Mouse (Mus musculus): Measurements from ENCODE around the gene Kap.
"Not testable (repeated sequence)": the region's sequence is repeated elsewhere in the genome, so short reads cannot be mapped to it uniquely, and the experiment has no call there.

Gene Kap

DNA sequence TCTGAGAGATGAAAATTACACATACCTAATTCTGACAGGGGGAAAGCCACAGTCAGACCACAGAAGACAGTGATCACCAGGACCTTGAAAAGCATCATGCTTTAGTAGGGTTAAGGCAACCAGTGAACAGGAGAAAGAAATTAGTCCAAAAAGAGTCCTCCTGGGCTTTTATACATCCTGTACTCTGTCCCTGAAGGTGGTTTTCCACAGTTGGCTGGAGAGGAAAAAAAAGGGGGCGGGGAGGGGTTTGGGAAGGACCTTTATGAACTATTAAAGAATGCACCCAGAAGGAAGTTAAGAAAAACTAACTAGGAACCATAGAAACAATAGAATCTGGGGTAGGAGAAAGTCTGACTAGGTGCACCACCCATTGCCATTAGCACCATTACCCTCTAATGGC is at the start of gene Kap:
Gene Kap (minus strand): TSS at position 237 of the 400 bp plus-strand sequence.
- DNase-seq = peak; percentile 34

DNA sequence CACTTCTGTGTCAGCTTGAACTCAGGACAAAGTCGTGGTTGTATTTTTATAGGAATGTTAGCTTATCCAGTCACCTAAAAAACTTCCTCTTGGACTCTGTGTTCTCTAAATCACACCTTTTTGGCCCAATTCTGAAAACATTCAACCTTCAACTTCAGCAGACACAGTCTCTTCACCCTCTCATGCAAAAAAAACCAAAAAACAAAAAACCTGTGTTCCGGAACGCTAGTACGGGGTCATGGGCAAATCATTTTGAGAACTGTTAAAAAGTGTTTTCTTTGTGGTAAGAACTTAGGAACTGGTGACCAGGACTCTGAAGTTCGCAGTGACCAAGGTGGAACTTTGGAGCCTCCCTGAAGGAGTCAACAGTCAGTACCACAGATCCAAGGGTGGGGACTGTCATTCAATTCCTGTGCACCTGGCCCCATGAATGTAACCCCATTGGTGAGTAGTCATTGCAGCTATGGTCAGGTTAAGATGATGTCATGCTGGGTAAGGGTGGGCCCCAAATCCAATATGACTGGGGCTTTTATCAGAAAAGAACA is 32.4 kb upstream of the Kap start:
- DNase-seq = no peak

DNA sequence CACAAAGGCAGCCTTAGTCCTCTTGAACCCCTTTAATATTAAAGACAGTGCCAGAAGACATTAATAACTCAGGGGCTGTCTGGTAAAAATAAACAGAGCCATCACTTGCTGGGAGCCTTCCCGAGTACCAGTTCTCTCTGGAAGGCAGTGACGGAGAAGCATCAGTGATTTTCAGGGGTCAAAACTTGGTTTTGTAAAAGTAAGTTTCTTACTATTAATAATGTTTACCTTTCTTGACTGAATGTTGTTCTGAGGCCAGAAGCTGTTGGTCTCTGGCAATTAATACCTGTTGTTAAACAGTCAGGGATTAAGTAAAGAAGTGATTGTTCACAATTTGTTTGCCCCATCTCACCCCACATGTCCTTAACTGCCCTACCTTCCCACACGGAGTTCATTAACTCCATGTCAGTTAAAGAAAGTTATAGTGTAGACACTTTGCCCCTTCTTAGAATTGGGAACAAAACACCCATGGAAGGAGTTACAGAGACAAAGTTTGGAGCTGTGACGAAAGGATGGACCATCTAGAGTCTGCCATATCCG is 30.0 kb upstream of the Kap start:
- no peak for DNase-seq

GRCm38 (mm10) chr6:133875906-133876462 is 22.4 kb upstream of the Kap start:
- DNase-seq = peak; percentile 57

GRCm38 (mm10) chr6:133872667-133873066 is 19.1 kb upstream of the Kap start:
- DNase-seq = peak; percentile 45

DNA sequence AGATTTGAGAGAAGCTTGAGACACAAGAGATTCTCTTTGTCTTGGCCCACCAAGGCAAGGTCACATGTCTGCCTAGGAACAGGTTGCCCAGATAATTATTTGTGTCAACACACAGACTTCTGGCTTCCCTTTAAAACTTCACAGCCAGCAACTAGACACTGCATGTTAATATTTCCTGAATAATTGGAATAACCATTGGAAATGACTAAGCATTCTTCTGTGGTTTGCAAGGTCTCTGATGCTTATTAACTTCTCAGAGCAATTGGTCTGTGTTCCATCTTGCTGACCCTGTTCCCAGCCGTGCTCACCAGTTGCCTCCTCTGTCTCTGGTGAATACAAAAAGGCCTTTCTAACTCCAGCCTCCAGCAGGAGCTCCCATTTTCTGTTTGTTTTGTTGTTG is 17.6 kb upstream of the Kap start:
- no peak for DNase-seq

- no peak for DNase-seq
Observed at GRCm38 (mm10) chr6:133868381-133868780, 14.8 kb upstream of the Kap start.

- peak; percentile 27 for DNase-seq
Observed at GRCm38 (mm10) chr6:133855871-133856270, 2.3 kb upstream of the Kap start.

DNA sequence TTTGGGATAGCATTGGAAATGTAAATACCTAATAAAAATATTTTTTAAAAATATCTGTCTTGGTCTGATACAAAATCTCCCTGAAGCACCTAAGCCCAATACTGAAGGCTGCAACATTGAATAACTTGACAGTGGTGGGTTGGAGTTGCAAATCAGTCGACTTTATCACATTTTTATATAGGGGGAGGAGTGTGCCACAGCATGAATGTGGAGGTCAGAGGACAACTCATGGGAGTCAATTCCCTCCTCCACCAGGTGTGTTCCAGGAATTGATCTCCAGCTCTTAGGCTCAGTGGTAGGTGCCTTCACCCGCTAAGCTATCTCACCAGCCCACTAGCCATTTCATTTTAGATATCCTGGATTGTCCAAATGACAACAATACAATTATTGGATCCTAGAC is 4.2 kb downstream of the Kap start:
- DNase-seq = peak; percentile 8

GRCm38 (mm10) chr6:133848861-133849260 is 4.7 kb downstream of the Kap start:
- DNase-seq = peak; percentile 11

GRCm38 (mm10) chr6:133838296-133838995 is 15.1 kb downstream of the Kap start:
- not testable (repeated sequence) for DNase-seq

DNA sequence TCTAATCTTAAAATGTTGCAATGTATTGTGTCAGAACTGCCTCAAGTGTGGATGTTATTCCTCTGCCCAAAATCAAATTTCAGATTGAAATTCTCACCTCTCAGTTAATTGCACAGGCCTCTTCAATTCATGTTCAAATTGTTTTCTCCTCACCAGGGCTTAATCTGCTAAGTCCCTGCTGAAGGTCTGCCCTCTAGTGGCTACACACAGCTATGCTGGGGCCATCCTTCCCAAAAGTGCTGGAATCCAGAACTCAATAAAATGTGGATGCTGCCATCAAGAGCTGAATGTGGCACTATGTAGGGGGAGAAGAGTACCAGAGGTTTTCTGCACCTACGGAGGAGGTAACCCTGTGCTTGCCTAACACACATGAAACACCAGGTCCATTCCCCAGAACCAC is 41.2 kb downstream of the Kap start:
- DNase-seq = peak; percentile 2

Data from kidney, postnatal 14 days (tissue).